Mouse (Mus musculus) cortical plate, adult 2 months (tissue): Measurements from ENCODE around the gene Radil. TPM values are rescaled to one million over a fixed set of nuclear protein-coding genes. Genes with fewer than 3 reads are reported as not detected.
A peak's percentile ranks its signal among the peaks of the same experiment; 100 is the strongest.

ENCODE experiments used
- H3K27ac ChIP-seq: fragments of 200-500 bp; 2 replicates; pipeline ENCODE4 v1.5.1; 2012; ENCODE audit warnings: low read length, control low read depth, inconsistent platforms; ENCODE audit not compliant: insufficient read depth
- H3K4me1 ChIP-seq: fragments of 200-500 bp; 2 replicates; pipeline ENCODE4 v1.6.1; 2011; ENCODE audit warnings: low read length; ENCODE audit not compliant: control insufficient read depth, insufficient read depth
- H3K4me3 ChIP-seq: fragments of 200-500 bp; 2 replicates; pipeline ENCODE4 v1.5.1; 2011; ENCODE audit warnings: mild to moderate bottlenecking, low read length, control low read depth; ENCODE audit not compliant: insufficient read depth
- CTCF ChIP-seq: fragments of 200-500 bp; IDR thresholded peaks from 2 replicates; pipeline ENCODE4 v1.5.1; 2011; ENCODE audit warnings: mild to moderate bottlenecking, control low read depth, low read length; ENCODE audit not compliant: insufficient read depth; ENCODE audit errors: extremely low read depth
- POLR2A ChIP-seq: fragments of 200-500 bp; IDR thresholded peaks from 2 replicates; pipeline ENCODE4 v1.6.1; 2011; ENCODE audit warnings: mild to moderate bottlenecking, low read length, control low read depth; ENCODE audit not compliant: insufficient read depth; ENCODE audit errors: extremely low read depth
- polyA plus RNA-seq: library from polyadenylated mRNA; depleted of rRNA; stranded (reverse); fragments of >200 nt; gene quantifications from 2 replicates; pipeline ENCODE4 v1.2.3, GENCODE M21; 2012

Gene Radil
- polyA plus RNA-seq, 1 experiment = 17.7 TPM

DNA sequence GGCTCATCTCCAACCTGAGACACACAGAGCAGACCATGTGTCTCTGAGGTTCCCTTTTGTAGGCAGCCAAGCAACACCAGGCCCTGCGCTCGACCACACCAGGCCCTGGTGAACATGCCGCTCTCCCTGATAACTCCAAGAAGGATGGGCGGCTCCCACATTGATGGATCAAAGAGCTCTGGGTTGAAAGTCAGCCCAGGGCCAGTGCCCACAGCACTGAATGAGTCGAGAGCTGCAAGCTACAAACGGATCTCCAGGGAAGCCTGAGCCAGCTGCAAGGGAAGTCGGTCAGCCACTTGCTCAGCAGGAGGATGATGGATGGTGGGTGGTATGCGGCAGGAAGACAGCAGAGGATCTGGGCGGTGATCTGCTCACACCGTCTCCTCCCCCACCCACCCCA, 93.6 kb downstream of the Radil start:
- H3K27ac ChIP-seq = no peak overlapping the region
- peaks cover 2% of the 10 kb centered on the region; the same call in 1 of the 2 replicates for H3K4me1 ChIP-seq
- H3K4me3 ChIP-seq = no peak overlapping the region
- TF ChIP-seq CTCF (no peak), POLR2A (no peak)

DNA sequence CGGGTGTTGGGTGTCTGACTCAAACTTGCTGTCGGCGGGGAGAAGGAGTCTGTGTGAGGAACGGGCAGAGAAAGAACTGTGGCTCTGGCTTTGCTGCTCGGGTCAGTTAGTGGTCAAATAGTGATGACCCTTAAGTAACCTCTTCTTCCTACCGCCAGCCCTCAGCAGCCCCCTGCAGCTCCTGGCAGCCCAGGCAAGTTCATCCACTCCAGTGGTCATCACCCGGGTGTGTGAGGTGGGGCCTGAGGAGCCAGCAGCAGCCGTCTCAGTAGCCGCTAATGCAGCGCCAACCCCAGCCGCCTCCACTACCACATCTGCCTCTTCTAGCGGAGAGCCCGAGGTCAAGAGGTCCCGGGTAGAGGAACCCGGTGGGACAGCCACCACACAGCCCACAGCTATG, 94.6 kb downstream of the Radil start:
- H3K4me3 ChIP-seq = no peak overlapping the region
- no peak overlapping the region for H3K27ac ChIP-seq
- peaks cover 2% of the 10 kb centered on the region; the same call in 1 of the 2 replicates for H3K4me1 ChIP-seq
- TF ChIP-seq POLR2A = no peak

DNA sequence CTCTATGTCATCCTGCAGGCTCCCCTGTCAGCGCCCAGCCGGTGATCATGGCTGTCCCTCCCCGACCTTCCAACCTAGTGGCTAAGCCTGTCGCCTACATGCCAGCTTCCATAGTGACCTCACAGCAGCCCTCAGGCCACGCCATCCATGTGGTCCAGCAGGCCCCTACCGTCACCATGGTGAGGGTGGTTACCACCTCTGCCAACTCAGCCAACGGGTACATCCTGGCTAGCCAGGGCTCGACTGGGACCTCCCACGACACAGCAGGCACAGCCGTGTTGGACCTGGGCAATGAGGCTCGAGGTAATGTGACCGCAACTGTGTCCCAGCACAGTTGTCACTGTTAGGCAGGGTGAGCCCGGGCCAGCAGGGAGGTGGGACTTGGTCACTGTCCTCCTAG, 97.2 kb downstream of the Radil start:
- no peak overlapping the region for H3K4me3 ChIP-seq
- H3K27ac ChIP-seq = no peak overlapping the region
- TF ChIP-seq POLR2A (no peak), CTCF (no peak)
- H3K4me1 ChIP-seq = peaks cover 2% of the 10 kb centered on the region; the same call in 1 of the 2 replicates

DNA sequence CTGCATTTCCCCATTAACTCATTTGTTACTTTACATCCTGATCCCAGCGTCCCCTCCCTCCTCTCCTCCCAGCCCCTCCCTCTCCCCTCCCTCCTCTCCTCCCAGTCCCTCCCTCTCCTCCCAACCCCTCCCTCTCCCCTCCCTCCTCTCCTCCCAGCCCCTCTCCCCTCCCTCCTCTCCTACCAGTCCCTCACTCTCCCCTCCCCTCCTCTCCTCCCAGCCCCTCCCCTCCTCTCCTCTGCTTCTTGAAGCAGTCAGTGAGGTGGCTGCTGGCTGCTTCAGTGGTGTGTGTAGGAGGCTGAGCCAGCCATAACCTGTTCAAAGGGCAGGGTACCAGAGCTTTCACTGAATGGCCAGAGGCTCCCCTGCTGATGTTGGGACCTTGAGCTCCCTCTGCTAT, 99.1 kb downstream of the Radil start:
- Histone ChIP-seq H3K4me3 (no peak overlapping the region), H3K27ac (no peak overlapping the region), H3K4me1 (no peaks in the 10 kb centered on the region)
- no peak for TF ChIP-seq CTCF
- no peak for TF ChIP-seq POLR2A

DNA sequence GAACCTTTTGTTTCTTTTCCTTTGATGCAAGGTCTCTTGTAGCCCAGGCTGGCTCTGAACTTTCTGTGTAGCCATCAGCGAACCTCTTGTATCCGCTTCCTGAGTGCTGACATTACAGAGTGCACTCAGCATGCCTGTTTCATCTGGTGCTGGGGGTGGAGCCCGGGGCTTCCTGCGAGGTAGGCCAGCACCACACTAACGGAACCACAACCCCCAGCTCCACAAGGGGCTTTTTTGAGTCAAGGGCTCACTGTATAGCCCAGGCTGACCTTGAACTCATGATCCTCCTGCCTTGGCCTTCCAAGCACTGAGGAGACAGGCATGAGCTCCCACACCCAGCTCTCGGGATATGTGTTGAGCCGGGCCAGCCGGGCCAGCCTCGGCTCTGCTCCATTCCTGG, 100.1 kb downstream of the Radil start:
- Histone ChIP-seq H3K4me3 (no peak overlapping the region), H3K4me1 (no peaks in the 10 kb centered on the region), H3K27ac (no peak overlapping the region)
- TF ChIP-seq POLR2A = no peak
- TF ChIP-seq CTCF = no peak

DNA sequence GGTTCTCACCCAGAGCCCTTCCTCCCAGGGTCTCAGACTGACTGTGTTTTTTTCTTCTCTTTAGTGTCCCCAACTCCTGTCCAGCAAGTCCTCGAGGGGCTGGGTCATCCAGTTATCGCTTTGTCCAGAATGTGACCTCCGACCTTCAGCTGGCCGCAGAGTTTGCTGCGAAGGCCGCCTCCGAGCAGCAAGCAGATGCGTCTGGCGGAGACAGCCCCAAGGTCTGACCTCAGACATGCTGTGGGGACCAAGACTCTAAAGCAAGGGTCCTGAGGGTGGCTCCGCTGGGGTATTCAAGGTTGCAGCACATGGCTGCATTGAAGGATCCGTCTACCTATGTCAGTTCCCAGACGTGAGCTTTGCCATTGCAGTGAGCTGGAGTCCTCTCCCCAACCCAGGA, 102.3 kb downstream of the Radil start:
- no peak overlapping the region for H3K27ac ChIP-seq
- H3K4me1 ChIP-seq = no peaks in the 10 kb centered on the region
- TF ChIP-seq POLR2A = no peak
- TF ChIP-seq CTCF = no peak
- H3K4me3 ChIP-seq = no peak overlapping the region

DNA sequence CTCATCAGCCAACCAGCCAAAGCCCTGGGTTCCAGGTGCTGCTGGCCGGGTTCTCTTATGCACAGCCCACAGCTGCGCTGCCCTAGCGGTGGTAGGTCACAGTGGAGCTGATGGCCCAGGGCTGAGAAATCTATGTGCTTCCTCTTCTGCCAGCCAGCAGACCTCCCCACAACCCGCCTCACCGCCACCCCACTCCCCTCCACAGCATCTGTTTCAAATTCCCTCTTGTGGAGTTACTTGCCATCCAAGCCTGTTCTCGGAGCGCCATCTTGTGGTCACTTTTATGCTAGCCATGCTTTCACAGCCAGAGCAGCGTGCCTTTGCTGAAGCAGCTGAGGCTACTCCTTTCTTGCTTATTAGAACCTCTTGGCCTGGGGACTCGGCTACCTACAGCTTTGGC, 102.8 kb downstream of the Radil start:
- no peak overlapping the region for H3K27ac ChIP-seq
- no peaks in the 10 kb centered on the region for H3K4me1 ChIP-seq
- no peak for TF ChIP-seq POLR2A
- TF ChIP-seq CTCF = peak; percentile 96
- H3K4me3 ChIP-seq = no peak overlapping the region

DNA sequence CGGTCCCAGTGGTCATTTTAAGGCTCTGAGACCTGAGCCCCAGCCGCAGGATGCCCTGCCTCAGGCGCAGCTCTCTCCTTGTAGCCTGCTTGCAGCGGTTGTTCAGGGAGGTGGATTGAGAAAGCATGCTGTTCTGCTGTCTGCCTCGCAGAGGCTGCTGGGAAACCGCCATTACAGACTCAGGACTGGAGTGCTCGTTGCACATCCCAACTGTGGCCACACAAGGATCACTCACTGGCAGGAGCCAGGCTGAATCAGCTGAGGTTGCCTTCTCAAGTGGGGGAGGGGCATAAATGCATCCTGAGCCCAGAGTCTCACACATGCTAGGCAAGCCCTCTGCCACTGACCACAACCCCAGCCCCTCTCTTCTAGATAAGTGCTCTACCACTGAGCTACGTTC, 105.2 kb downstream of the Radil start:
- Histone ChIP-seq H3K4me1 (0 out of 2 replicates have a peak, but pooled peaks cover 4% of the 10 kb centered on the region), H3K27ac (no peak overlapping the region), H3K4me3 (no peak overlapping the region)
- no peak for TF ChIP-seq POLR2A
- no peak for TF ChIP-seq CTCF

DNA sequence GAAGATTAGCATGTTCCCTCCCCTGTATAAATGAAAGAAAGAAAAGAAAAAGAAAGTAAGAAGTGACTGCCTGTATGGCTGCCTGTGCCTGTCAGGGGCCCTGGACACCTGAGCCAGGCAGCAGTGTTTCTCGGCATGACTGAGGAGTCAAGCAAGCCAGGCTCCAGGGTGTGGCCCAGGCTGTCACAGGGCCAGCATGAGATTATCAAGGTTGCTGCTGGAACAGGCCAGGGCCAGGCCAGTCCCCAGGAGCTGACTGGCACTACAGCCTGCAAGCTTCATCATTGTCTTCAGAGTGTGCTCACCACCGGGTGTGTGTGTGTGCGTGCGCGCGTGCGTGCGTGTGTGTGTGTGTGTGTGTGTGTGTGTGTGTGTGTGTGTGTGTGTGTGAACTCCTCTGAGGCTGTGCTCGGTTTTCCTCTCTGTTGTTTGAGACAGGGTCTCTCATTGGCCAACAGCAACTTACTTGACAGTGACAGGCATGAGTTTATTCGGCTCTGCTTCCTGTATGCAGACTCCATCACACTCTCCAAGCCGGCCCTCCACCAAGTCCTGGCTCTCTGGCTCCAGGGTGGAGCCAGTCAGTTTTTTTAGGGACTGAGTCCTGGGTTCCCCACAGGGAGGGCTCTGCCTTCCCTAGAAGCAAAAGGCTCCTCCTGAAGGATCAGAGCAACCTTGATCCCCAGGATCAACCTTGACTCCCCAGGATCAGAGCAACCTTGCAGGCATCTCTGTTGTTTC, 105.9 kb downstream of the Radil start:
- H3K4me3 ChIP-seq = no peak overlapping the region
- H3K27ac ChIP-seq = no peak overlapping the region
- 0 out of 2 replicates have a peak, but pooled peaks cover 4% of the 10 kb centered on the region for H3K4me1 ChIP-seq
- no peak for TF ChIP-seq POLR2A

DNA sequence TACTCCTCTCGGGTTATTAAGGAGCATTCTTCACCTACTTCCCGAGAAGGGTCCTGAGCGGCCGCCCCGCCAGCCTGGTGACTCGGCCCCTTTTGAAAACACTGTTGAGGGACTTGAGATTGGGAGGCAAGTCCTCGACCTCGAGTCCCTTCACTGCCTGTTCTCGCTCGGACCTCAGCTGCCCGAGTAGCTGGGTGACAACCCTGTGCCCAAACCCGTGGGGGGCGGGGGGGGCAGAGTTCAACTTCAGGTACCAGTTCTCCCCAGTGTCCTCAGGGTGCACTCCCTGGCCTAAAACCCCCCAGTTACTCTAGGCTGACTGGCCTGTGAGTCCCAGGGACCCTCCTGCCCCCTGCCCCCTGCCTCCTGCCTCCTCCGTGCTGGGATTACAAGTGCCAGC, 106.9 kb downstream of the Radil start:
- H3K4me3 ChIP-seq = no peak overlapping the region
- no peak for TF ChIP-seq POLR2A
- TF ChIP-seq CTCF = no peak
- H3K27ac ChIP-seq = no peak overlapping the region
- peaks cover 6% of the 10 kb centered on the region; the same call in 1 of the 2 replicates for H3K4me1 ChIP-seq

DNA sequence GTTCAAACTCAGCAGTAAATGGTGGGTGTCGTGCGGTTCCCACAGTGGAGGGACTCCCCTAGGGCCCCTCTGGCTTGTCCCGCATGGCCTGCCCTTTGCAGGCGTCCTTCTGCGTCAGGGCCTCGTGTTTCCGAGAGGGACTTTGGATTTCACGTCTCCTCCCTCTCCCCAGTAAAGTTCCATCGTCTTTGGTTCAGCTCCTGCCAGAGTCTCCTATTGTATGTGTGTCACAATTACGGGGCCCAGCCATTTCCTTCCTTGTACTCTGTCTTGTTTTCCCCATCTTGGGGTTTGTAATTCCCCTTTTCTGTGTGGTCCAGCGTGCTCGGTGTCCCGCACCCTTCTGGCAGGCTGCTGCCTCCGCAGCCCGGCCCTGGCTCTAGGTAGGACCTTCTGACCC, 107.4 kb downstream of the Radil start:
- no peak overlapping the region for H3K4me3 ChIP-seq
- TF ChIP-seq POLR2A (no peak), CTCF (no peak)
- no peak overlapping the region for H3K27ac ChIP-seq
- H3K4me1 ChIP-seq = peaks cover 6% of the 10 kb centered on the region; the same call in 1 of the 2 replicates
